Mouse (Mus musculus) right cerebral cortex, postnatal 25 days (tissue): ENCODE measurements at regions not wholly inside any gene's neighbourhood (a gene's known extent, or its start where the extent isn't known, plus 50 kb on each side); places are given as distances from the start of the nearest gene placed in this dataset.

Source experiments
- DNase-seq: peaks from one replicate; pipeline ENCODE4 v3.0.0; 2022

DNA sequence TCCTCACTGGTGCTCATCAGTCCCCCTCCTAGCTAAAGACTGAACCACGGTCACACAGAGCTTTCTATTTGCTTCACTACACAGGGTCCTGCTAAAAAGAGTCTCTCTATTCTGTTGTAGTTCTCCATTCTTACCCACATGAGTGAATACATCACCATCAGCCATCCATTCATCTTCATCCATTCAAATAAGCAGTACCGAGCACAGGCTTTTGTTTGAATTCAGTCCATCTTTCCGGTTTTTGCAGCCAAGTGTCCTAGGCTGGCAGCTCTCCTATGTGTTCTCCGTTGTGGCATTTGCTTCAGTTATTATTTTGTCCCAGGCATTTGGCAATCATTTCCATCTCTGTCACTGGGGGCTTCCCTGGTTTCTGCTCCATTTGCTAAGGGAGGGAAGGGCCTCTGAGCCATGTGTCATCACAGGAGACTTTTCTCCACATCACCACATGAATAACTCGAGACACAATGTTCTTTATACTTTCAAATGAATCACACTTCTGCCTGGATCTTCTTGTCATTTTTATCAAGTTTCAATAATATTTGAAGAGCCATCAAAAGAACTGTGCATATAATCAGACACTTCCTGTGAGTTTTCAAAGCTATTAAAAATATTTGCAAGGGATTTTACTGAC lies 366.1 kb downstream of the Dnajb9 start:
- no peak for DNase-seq

DNA sequence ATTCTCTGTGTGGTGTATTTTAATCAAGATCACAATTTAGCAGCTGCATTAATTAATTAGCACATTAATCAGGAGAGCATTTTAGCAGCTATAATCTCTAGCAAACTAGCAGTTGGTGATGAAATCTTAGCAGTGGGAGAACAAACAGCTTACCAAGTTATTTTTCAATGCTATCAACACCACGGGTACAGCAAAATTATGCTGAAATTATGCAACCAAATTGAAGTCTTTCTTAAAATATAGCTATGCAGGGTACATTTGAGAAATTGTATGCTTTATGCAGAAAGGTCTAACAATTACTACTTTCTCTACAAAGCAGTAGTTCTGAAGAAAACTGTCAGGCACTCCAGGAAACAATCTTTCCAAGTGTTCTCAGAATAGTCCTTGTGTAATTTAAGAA lies 378.1 kb downstream of the Dnajb9 start:
- DNase-seq: no peak

DNA sequence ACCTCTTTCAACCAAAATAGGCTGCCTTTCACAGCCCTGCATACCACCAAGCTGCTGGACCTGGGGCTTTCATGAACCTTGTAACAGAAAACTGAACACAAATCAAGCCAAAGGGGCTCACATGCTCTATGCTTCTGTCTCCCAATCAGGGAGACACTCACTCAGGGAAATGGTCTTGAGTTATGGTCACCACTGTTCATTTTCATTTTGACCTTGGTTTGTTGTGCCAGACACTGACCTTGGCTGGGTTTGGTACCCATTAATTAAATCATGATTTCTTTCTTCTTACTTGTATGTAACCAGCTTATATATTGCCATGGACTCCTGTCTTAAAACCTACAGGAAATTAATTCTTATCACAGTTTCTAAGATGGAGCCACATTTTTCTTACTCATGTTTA lies 381.5 kb downstream of the Dnajb9 start:
- no peak for DNase-seq

DNA sequence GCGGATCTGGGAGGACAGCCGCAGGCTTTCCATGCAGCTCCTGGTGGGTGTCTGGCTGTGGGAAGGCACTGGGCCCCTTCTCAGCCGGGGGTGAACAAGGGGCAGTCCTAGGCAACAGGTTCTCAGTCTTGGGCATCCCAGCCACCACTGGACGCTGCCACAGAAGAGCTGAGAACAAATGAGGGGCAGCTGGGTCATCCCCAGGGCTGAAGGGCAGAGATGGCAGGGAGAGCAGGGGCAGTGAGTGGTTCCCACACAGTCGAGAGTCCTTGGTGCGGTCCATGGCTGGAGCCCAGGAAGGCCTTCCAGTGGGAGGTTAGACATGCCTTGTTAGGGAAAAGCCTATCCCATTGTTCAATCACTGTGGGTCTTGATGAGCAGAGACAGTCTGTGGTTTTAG lies 382.2 kb downstream of the Dnajb9 start:
- DNase-seq: peak; percentile 31

DNA sequence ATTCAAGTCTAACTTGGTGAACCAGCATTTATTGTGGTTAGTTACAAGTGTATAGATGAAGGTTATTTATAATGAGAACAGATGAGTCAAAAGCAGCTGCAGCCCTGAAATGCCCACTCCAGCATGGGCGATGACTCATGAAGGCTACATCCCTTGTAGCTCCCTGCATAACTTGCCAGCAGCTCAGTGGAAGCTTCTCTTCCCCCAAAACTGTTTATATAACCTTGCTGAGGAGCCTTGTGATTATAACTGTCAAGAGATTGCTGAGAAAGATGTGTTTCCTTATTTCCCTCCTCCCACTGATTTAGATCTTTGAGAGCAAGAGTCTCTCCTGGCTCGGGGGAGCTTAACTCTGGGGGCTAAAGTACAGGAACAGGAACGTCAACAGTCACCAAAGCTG lies 382.8 kb downstream of the Dnajb9 start:
- DNase-seq: peak; percentile 74

DNA sequence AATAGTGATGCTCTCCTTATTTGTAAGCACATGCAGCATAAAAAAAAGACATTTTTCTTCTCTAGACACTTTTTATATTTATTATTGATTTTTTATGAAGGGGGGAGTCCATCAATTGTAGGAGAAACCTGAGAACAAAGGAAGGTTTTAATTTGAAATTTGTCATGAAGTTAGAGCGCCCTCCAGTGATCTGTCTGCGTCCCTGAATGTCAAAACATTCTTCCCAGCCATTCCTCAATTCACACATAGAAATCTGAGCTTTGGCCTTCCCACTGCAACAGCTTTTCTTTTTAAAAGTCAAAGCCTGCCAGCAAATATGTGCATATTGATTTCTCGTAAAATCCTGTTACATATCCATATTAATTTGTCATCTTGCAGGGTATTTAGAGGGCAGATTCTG lies 396.6 kb downstream of the Dnajb9 start:
- DNase-seq: no peak

DNA sequence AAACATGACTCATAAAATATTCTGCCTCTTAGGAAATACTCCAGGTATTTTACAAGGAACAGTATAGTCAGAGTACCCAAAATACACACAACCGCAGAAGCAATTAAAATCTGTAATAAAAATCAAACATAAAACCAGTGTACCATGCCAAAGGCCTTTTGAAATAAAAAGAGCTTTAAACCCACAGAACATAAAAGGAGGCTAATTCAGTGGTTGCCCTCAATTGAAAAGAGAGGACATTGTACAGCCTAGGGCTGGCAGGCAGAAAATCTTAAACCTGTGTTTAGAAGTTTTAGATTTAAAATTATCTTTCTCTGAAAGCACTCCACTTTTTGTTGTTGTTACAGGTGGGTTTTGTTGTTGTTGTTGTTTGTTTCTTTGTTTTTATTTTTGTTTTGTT lies 437.4 kb downstream of the Dnajb9 start:
- no peak for DNase-seq

DNA sequence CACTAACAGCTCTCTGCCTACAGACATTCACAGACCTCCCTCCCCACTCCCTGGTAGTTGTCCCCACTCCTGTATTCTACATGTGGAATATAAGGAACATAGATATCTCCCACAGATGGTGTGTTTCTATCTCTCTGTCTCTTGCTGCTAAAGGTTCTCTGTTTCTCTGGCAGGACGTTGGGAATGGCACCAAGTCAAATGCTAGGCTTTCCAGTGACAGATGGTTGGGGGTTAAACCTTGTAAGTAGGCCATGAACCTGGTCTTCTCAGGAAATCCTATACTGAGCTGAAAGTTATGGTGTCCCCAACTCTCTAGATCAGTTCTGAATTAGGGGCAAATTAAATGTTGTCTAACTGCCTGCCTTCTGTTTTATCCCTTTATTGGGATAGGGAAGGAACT lies 448.0 kb downstream of the Dnajb9 start:
- DNase-seq: no peak
